Mouse (Mus musculus) spleen, adult 2 months (tissue): ENCODE data around the gene Rexo2.

Experiments
- CTCF ChIP-seq: fragments of 200-500 bp; IDR thresholded peaks from 2 replicates; pipeline ENCODE4 v1.5.1; 2011; ENCODE audit warnings: mild to moderate bottlenecking, inconsistent platforms; ENCODE audit not compliant: insufficient read depth, insufficient read length, insufficient replicate concordance; ENCODE audit errors: extremely low read depth
- POLR2A ChIP-seq: fragments of 200-500 bp; IDR thresholded peaks from 2 replicates; pipeline ENCODE4 v1.6.1; 2011; ENCODE audit warnings: low read depth, low read length, inconsistent platforms

DNA sequence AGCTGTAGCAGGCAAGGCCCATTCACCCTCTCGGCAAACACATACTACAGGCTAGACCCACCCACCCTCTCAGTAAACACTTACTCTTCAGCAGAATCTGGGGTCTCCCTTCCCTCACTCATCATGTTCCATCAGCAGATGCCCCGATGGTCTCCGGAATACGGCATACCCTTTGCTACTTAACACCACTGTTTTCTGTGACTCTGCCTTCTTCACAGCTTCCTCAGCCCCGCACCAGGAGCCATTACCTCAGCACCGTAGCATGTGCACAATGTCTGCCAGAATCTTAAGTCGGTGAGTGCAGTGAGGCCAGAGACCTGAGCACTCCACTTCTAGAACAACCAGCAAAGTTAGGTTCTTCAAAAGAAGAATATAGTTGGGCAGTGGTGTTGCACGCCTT lies 19.7 kb downstream of the Rexo2 start:
- no peak for TF ChIP-seq POLR2A
- TF ChIP-seq CTCF = no peak
